Mouse (Mus musculus) midbrain, postnatal 0 days (tissue): ENCODE results near the gene Nat10. TPM values are rescaled to one million over a fixed set of nuclear protein-coding genes. Genes with fewer than 3 reads are reported as not detected.

ENCODE experiments used
- ATAC-seq: fragments of 200-750 bp; cut with Nextera tagmentation; 2 replicates; pipeline ENCODE4 v1.8.0; 2017; ENCODE audit warnings: moderate number of reproducible peaks, mild to moderate bottlenecking, moderate TSS enrichment, moderate library complexity; ENCODE audit not compliant: low FRiP score
- DNase-seq: peaks from one replicate; pipeline ENCODE4 v3.0.0-alpha.2; 2015; ENCODE audit warnings: low spot score
- H3K27ac ChIP-seq: fragments of 300-500 bp; sonication (generic); 2 replicates; pipeline ENCODE4 v1.5.1; 2014; ENCODE audit warnings: low read depth, mild to moderate bottlenecking, low read length, mixed read lengths
- H3K27me3 ChIP-seq: fragments of 300-500 bp; sonication (generic); 2 replicates; pipeline ENCODE4 v1.6.1; 2014; ENCODE audit warnings: low read length, control low read depth, mixed read lengths; ENCODE audit not compliant: insufficient read depth
- H3K36me3 ChIP-seq: fragments of 300-500 bp; sonication (generic); 2 replicates; pipeline ENCODE4 v1.6.1; 2014; ENCODE audit warnings: low read length, control low read depth, mixed read lengths; ENCODE audit not compliant: insufficient read depth
- H3K4me1 ChIP-seq: fragments of 300-500 bp; sonication (generic); 2 replicates; pipeline ENCODE4 v1.6.1; 2014; ENCODE audit warnings: mild to moderate bottlenecking, control low read depth, antibody characterized with exemption, low read length, mixed read lengths; ENCODE audit not compliant: insufficient read depth
- H3K4me2 ChIP-seq: fragments of 300-500 bp; sonication (generic); 2 replicates; pipeline ENCODE4 v1.6.1; 2014; ENCODE audit warnings: low read depth, mild to moderate bottlenecking, low read length, mixed read lengths; ENCODE audit not compliant: poor library complexity, severe bottlenecking
- H3K4me3 ChIP-seq: fragments of 300-500 bp; sonication (generic); 2 replicates; pipeline ENCODE4 v1.5.1; 2014; ENCODE audit warnings: low read depth, mild to moderate bottlenecking, low read length, moderate library complexity
- H3K9ac ChIP-seq: fragments of 300-500 bp; sonication (generic); replicated peaks from 2 replicates; pipeline ENCODE4 v1.6.1; 2014; ENCODE audit warnings: mild to moderate bottlenecking, low read length, moderate library complexity, mixed read lengths; ENCODE audit not compliant: poor library complexity, severe bottlenecking
- H3K9me3 ChIP-seq: fragments of 300-500 bp; sonication (generic); 2 replicates; pipeline ENCODE4 v1.6.1; 2016; ENCODE audit warnings: low read length, control low read depth
- CTCF ChIP-seq: IDR thresholded peaks from 2 replicates; pipeline ENCODE4 v1.5.1; 2016; ENCODE audit warnings: antibody characterized with exemption, mild to moderate bottlenecking
- WGBS: fragments of 180-500 bp; shearing (Covaris S2); extraction: QIAGEN DNeasy Blood & Tissue Kit; methylation state at CpG from one replicate; pipeline ENCODE4 v1.1.7; 2014; 5-methylcytosine and 5-hydroxymethylcytosine counted together
- polyA plus RNA-seq: library from polyadenylated mRNA; unstranded; fragments of >200 nt; fragmentation: Nextera tagmentation; extraction: Ambion mirVana; gene quantifications from 2 replicates; pipeline ENCODE4 v1.2.1, GENCODE M21; 2015
- total RNA-seq: library from RNA; depleted of rRNA; stranded (reverse); fragments of >200 nt; gene quantifications from 2 replicates; pipeline ENCODE4 v1.2.3, GENCODE M21; 2014; rRNA removed

Nat10 gene
- total RNA-seq (37.0 and 40.4 TPM in 2 replicates), polyA plus RNA-seq (12.7 and 15.9 TPM in 2 replicates)

DNA sequence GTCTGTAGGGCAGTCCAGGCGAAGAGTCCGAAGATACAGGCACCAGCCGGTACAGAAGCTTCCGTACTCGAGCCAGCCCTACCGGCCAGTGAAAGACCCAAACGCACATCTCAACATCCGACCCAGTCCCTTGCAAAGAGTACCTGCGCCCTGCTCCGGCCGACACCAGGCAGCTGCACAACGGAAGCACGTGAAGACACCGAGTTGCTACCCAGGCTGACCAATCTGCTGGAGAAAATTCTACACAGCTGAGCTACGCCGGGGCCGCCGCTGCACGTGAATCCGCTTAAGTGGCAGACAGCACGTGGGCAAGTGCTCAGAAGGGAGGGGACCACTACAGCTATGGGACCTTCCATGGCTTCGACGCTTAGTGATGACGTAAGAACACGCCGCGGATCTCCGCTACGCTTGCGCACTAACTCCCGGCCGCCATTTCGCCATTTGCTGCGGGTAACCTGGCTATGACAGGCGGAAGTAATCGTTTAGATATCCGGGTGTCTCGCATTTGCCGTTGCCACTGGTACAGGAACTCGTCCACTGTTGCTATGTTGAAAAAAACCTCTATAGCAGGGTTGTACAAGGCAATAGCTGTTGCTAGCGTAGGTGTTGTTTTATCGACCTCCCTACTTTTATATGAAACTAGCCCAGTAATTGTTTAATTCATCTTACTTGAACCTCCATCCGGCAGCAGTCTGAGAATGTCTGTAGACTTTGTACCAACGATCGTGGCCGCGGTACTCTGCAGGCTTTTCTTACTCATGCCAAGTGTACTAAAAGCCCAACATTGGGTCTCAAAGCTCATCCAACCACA, at the start of gene Nat10:
Gene Nat10, minus strand, starts transcription at position 365 of the 811 bp plus-strand sequence.
- under 1% methylated on average over 47 of the region's 47 CpGs for WGBS

DNA sequence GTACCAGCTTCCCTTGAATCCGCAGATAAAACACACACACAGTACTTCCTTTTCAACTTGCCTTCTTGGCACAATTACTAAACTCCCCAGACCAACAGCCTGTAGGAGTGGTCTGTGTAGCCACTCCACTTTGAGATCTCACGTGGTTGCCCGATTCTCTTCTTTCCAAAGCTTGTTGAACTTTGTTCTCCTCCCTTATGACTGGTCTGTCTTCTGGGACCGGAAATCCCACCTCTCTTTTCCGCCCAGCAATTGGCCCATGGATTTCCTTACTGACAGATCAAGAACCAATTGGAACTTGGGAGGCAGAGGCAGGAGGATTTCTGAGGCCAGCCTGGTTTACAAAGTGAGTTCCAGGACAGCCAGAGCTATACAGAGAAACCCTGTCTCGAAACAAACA, 49.3 kb upstream of the Nat10 start:
- Histone ChIP-seq H3K9me3 (no peaks in the 10 kb centered on the region), H3K4me1 (no peaks in the 10 kb centered on the region), H3K27ac (no peak overlapping the region), H3K9ac (no peak overlapping the region), H3K4me2 (no peak overlapping the region), H3K36me3 (no peaks in the 10 kb centered on the region), H3K4me3 (no peak overlapping the region), H3K27me3 (no peaks in the 10 kb centered on the region)
- no peak for TF ChIP-seq CTCF
- no peak for ATAC-seq
- WGBS = 90% methylated on average over 6 of the region's 6 CpGs
- no peak for DNase-seq

More for the DNA sequence above, at the start of gene Nat10:
- peak within 1 kb of the TSS; percentile 67 for H3K4me3 ChIP-seq
- no peaks in the 10 kb centered on the region for H3K9me3 ChIP-seq
- peaks cover 16% of the 10 kb centered on the region for H3K36me3 ChIP-seq
- no peaks in the 10 kb centered on the region for H3K4me1 ChIP-seq
- ATAC-seq = peak; percentile 97
- H3K27me3 ChIP-seq = no peaks in the 10 kb centered on the region
- H3K27ac ChIP-seq = peak within 1 kb of the TSS; percentile 77
- TF ChIP-seq CTCF = no peak; the same call in 1 of the 2 replicates
- DNase-seq = peak; percentile 99
- peak within 1 kb of the TSS; percentile 77 for H3K4me2 ChIP-seq
- peak within 1 kb of the TSS; percentile 75 for H3K9ac ChIP-seq

DNA sequence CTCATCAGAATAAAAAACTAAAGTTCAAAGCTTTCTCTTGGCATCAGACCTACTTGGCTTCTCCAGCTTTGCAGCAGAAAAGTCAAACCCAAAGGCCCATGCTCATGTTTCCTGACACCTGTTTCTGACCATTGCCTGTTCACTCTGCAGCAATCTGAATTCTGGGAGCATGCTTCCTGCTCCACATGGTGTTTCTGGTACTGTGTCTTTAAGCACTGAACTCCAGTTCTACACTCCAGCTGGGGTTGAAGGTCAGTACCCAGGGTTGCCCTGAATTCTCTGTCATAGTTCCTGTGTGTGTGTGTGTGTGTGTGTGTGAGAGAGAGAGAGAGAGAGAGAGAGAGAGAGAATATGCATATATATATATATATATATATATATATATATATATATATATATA, 47.4 kb upstream of the Nat10 start:
- no peak for TF ChIP-seq CTCF
- Histone ChIP-seq H3K9me3 (no peaks in the 10 kb centered on the region), H3K4me3 (no peak overlapping the region), H3K4me2 (no peak overlapping the region), H3K27me3 (no peaks in the 10 kb centered on the region), H3K27ac (no peak overlapping the region), H3K4me1 (no peaks in the 10 kb centered on the region), H3K9ac (no peak overlapping the region), H3K36me3 (no peaks in the 10 kb centered on the region)
- no peak for DNase-seq
- no peak for ATAC-seq

GRCm38 (mm10) chr2:103803770-103804530, 42.9 kb upstream of the Nat10 start:
- WGBS = 91% methylated on average over 5 of the region's 5 CpGs
- no peak for ATAC-seq
- Histone ChIP-seq H3K9ac (no peak overlapping the region), H3K27me3 (no peaks in the 10 kb centered on the region), H3K9me3 (no peaks in the 10 kb centered on the region), H3K4me2 (no peak overlapping the region), H3K27ac (no peak overlapping the region), H3K4me1 (no peaks in the 10 kb centered on the region), H3K36me3 (no peaks in the 10 kb centered on the region), H3K4me3 (no peak overlapping the region)
- TF ChIP-seq CTCF = no peak
- DNase-seq = no peak

DNA sequence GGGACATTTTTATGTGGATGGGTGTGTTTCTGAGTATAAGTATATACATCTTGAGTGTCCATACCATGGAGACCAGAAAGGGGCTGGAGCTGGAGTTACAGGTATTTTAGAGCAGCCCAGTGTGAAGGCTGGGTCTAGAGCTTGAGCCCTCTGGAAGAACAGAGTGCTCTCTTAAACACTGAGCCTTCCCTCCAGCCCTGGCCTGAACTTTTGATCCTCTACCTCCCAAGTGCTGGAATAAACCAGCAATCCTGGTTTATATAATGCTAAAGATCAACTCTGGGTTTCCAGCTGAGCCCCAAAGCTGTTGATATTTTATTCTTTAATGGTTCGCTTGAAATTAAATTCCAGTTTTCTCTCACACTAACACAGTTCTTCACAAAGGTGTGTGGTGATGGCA, 41.4 kb upstream of the Nat10 start:
- no peak overlapping the region for H3K4me2 ChIP-seq
- no peak for TF ChIP-seq CTCF
- H3K36me3 ChIP-seq = no peaks in the 10 kb centered on the region
- no peaks in the 10 kb centered on the region for H3K27me3 ChIP-seq
- no peak for DNase-seq
- H3K9ac ChIP-seq = no peak overlapping the region
- H3K9me3 ChIP-seq = no peaks in the 10 kb centered on the region
- 91% methylated on average over 1 of the region's 1 CpGs for WGBS
- no peak for ATAC-seq
- H3K27ac ChIP-seq = no peak overlapping the region
- no peaks in the 10 kb centered on the region for H3K4me1 ChIP-seq
- no peak overlapping the region for H3K4me3 ChIP-seq
